Mouse (Mus musculus) CH12.LX (cell line): Measurements from ENCODE around the gene Pdap1. TPM values are rescaled to one million over a fixed set of nuclear protein-coding genes. Genes with fewer than 3 reads are reported as not detected.
"Not testable (repeated sequence)": the region's sequence is repeated elsewhere in the genome, so short reads cannot be mapped to it uniquely, and the experiment has no call there.

Source experiments
- DNase-seq: peaks from one replicate; pipeline ENCODE4 v3.0.0-alpha.2; 2013; ENCODE audit errors: extremely low read depth
- H3K27ac ChIP-seq: 2 replicates; pipeline ENCODE4 v1.5.1; 2012; ENCODE audit warnings: low read depth, mild to moderate bottlenecking, control low read depth, moderate library complexity; ENCODE audit not compliant: insufficient read depth
- H3K27me3 ChIP-seq: replicated peaks from 2 replicates; pipeline ENCODE3; 2012; ENCODE audit warnings: inconsistent platforms
- H3K36me3 ChIP-seq, 2 experiments: replicated peaks in 1 of 2; 2 replicates each; pipeline versions ENCODE3 to v1.6.1; 2012; ENCODE audit warnings: inconsistent platforms in 1 of 2, low read length in 1 of 2, mild to moderate bottlenecking in 1 of 2, mixed read lengths in 1 of 2, moderate library complexity in 1 of 2; ENCODE audit not compliant: control insufficient read depth in 1 of 2, insufficient read depth in 1 of 2
- H3K4me1 ChIP-seq, 2 experiments: 2 replicates each; pipeline ENCODE4 v1.6.1; 2012; ENCODE audit warnings: inconsistent platforms in 1 of 2, moderate library complexity in 1 of 2; ENCODE audit not compliant: insufficient read depth in 2 of 2, control insufficient read depth in 1 of 2
- H3K4me2 ChIP-seq: 2 replicates; pipeline ENCODE4 v1.6.1; 2012; ENCODE audit warnings: low read depth, mild to moderate bottlenecking, control low read depth; ENCODE audit not compliant: poor library complexity, insufficient read depth, severe bottlenecking
- H3K4me3 ChIP-seq, 3 experiments: fragments of 150-350 bp in 1 of 3; sonication (generic) in 1 of 3; replicated peaks in 1 of 3; 2 replicates each; pipeline versions ENCODE3 to v1.5.1; 2011 to 2012; ENCODE audit warnings: low read depth in 2 of 3, low read length in 2 of 3, mild to moderate bottlenecking in 2 of 3, moderate library complexity in 2 of 3, control low read depth in 1 of 3, improper control_type of control experiment in 1 of 3, inconsistent platforms in 1 of 3, mixed read lengths in 1 of 3; ENCODE audit not compliant: poor library complexity in 1 of 3
- H3K79me2 ChIP-seq: replicated peaks from 2 replicates; pipeline ENCODE4 v1.6.1; 2012; ENCODE audit warnings: mild to moderate bottlenecking, moderate library complexity; ENCODE audit not compliant: control insufficient read depth, poor library complexity, insufficient read depth, severe bottlenecking; ENCODE audit errors: extremely low read depth
- H3K9ac ChIP-seq: 2 replicates; pipeline ENCODE4 v1.6.1; 2012; ENCODE audit warnings: low read depth, mild to moderate bottlenecking, control low read depth, moderate library complexity; ENCODE audit not compliant: insufficient read depth
- H3K9me3 ChIP-seq: replicated peaks from 2 replicates; pipeline ENCODE3; 2012; ENCODE audit warnings: low read length, inconsistent platforms, mixed read lengths
- CHD1 ChIP-seq: IDR thresholded peaks from 2 replicates; pipeline ENCODE4 v1.6.1; 2012; ENCODE audit warnings: low read depth, low read length, improper control_type of control experiment, inconsistent platforms
- HCFC1 ChIP-seq: IDR thresholded peaks from 2 replicates; pipeline ENCODE4 v1.6.1; 2012; ENCODE audit warnings: low read depth, mild to moderate bottlenecking, inconsistent platforms, low read length, improper control_type of control experiment
- MYC ChIP-seq: IDR thresholded peaks from 2 replicates; pipeline ENCODE4 v1.6.1; 2011; ENCODE audit warnings: low read depth, mild to moderate bottlenecking, improper control_type of control experiment, low read length
- NELFE ChIP-seq: IDR thresholded peaks from 2 replicates; pipeline ENCODE4 v1.6.1; 2011; ENCODE audit warnings: low read depth, low read length, improper control_type of control experiment
- POLR2A ChIP-seq: IDR thresholded peaks from 2 replicates; pipeline ENCODE4 v1.6.1; 2011; ENCODE audit warnings: low read depth, mild to moderate bottlenecking, improper control_type of control experiment, low read length
- POLR2AphosphoS2 ChIP-seq: IDR thresholded peaks from 2 replicates; pipeline ENCODE4 v1.6.1; 2011; ENCODE audit warnings: low read depth, low read length, improper control_type of control experiment
- RAD21 ChIP-seq: IDR thresholded peaks from 2 replicates; pipeline ENCODE4 v1.6.1; 2011; ENCODE audit warnings: low read depth, mild to moderate bottlenecking, low read length, improper control_type of control experiment, moderate library complexity
- SIN3A ChIP-seq: IDR thresholded peaks from 2 replicates; pipeline ENCODE4 v1.6.1; 2012; ENCODE audit warnings: low read length, improper control_type of control experiment, inconsistent platforms
- SMC3 ChIP-seq: IDR thresholded peaks from 2 replicates; pipeline ENCODE4 v1.6.1; 2011; ENCODE audit warnings: low read depth, low read length, improper control_type of control experiment
- TBP ChIP-seq: conservative IDR thresholded peaks from 2 replicates; pipeline ENCODE4 v1.6.1; 2011; ENCODE audit warnings: low read depth, low read length, improper control_type of control experiment
- ZKSCAN1 ChIP-seq: IDR thresholded peaks from 2 replicates; pipeline ENCODE4 v1.6.1; 2012; ENCODE audit warnings: low read depth, inconsistent platforms, low read length, improper control_type of control experiment, borderline replicate concordance
- dilution Hi-C: fragments of 300-500 bp; cut with MboI; formaldehyde crosslinking; loops from 2 replicates; pipeline ENCODE4 v1.14.3; 2020; ENCODE audit warnings: low sequenced_read_pairs; ENCODE audit not compliant: extremely low pct_unique_long_range_greater_than_20kb, extremely low pct_ligation_motif_present
- in situ Hi-C: fragments of 300-500 bp; cut with MboI; formaldehyde crosslinking; loops from 3 replicates; pipeline ENCODE4 v1.14.3; 2019; ENCODE audit warnings: low sequenced_read_pairs, low pct_ligation_motif_present, low pct_unique_long_range_greater_than_20kb, mixed read lengths
- polyA plus RNA-seq: library from polyadenylated mRNA; unstranded; fragments of >175 nt; gene quantifications from 2 replicates; pipeline ENCODE4 v1.2.1, GENCODE M21; 2012; ENCODE audit warnings: low read depth; ENCODE audit not compliant: insufficient read length
- total RNA-seq, 2 experiments: library from RNA; depleted of rRNA; stranded (reverse); fragments of 300-350 nt in 1 of 2; fragments of >200 nt in 1 of 2; gene quantifications; 2 replicates each; pipeline ENCODE4 v1.2.3; 2012 to 2014

The Pdap1 gene
- total and polyA plus RNA-seq, 3 experiments, result 58.9 to 267 (median 86.7) TPM

DNA sequence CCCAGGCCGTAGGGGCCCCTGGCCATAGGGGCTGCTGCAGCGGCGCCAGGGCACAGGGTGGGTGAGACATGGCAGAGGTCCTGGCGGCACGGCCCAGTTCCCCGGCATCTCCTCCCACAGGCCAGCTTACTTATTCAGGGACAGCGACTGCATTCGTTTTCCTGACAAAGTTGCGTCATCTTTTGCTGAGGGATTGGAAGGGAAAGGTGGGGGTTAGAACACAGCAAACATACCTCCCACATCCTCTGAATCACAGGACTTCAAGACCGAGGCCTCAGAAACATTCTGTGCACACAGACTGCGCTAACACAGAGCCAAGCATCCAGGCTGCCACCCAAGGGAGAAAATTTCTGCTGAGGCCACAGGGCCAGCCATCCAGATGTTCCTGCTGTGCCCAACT lies 9.8 kb downstream of the Pdap1 start:
- in situ Hi-C loops, result no loop called here
- Histone ChIP-seq H3K36me3 (peaks cover 92 to 95% of the 10 kb centered on the region in 2 experiments), H3K27ac (no peak overlapping the region)

DNA sequence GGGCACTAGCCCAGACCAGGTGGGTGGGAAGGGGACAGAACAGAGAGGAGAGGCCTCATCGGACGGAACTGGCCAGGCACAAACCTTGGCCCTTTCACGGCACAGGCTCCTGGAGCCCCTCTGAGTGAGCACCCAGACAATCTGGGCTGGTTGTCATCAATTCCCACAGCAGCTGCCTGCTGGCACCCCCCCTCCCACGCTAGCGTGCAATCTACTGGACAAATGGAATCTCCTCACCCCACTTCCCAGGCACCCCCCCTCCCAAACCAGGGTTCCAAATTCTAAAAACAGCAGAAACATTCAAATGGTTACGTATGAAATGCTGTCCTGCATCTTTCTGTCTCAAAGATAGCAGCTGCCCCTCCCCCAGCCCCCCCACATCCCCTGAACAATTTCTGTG lies 10.3 kb downstream of the Pdap1 start:
- in situ Hi-C loops, H3K9ac ChIP-seq, H3K79me2 ChIP-seq, H3K9me3 ChIP-seq, H3K4me1 ChIP-seq, H3K27me3 ChIP-seq, DNase-seq, H3K27ac ChIP-seq, dilution Hi-C loops, H3K4me3 ChIP-seq, H3K4me2 ChIP-seq: not testable (repeated sequence)
- H3K36me3 ChIP-seq, result peaks cover 92 to 95% of the 10 kb centered on the region in 2 experiments

More for the DNA sequence above, 9.8 kb downstream of the Pdap1 start:
- H3K4me2 ChIP-seq, result no peak overlapping the region
- H3K27me3 ChIP-seq, result no peaks in the 10 kb centered on the region
- no peaks in the 10 kb centered on the region for H3K9me3 ChIP-seq
- TF ChIP-seq POLR2A (no peak), ZKSCAN1 (no peak), TBP (no peak), RAD21 (no peak)
- no peak overlapping the region for H3K9ac ChIP-seq
- dilution Hi-C loops, result no loop called here
- H3K4me3 ChIP-seq, result no peak overlapping the region
- H3K4me1 ChIP-seq, result no peaks in the 10 kb centered on the region
- DNase-seq, result no peak
- H3K79me2 ChIP-seq, result no peaks in the 10 kb centered on the region

DNA sequence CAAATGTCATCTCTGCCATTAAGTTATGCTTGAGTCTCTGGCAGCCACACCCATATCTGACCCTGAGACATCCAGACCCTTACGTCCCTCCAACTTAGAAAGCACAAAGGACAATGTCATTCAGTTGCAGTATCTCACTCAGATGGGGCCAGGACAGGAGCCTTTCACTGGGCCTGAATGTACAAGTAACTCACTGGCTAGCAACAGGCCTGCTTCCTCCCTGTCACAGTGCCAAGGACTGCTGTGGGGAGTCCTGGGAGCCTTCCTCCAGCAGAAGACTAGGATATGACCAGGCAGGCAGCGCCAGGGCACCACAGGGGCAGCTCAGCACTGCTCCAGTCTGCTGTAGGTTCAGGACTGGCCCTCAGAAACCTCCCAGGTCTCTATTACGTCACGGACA lies 10.9 kb downstream of the Pdap1 start:
- dilution Hi-C loops (no loop called here), in situ Hi-C loops (no loop called here)
- no peaks in the 10 kb centered on the region for H3K79me2 ChIP-seq
- H3K36me3 ChIP-seq, result peaks cover 92 to 95% of the 10 kb centered on the region in 2 experiments
- no peak overlapping the region for H3K4me2 ChIP-seq
- H3K4me1 ChIP-seq, result no peaks in the 10 kb centered on the region
- DNase-seq, result no peak
- TF ChIP-seq SMC3 (no peak), HCFC1 (no peak), CHD1 (no peak), SIN3A (no peak), MYC (no peak), POLR2A (peak; percentile 30; the same call in 1 of the 2 replicates), NELFE (no peak), POLR2AphosphoS2 (peak; percentile 13; the same call in 1 of the 2 replicates), TBP (no peak)
- no peak overlapping the region for H3K27ac ChIP-seq
- no peaks in the 10 kb centered on the region for H3K27me3 ChIP-seq
- no peak overlapping the region for H3K4me3 ChIP-seq
- no peaks in the 10 kb centered on the region for H3K9me3 ChIP-seq
- no peak overlapping the region for H3K9ac ChIP-seq
